Mouse (Mus musculus): ENCODE data around the gene Gh. TPM values are rescaled to one million over a fixed set of nuclear protein-coding genes. Genes with fewer than 3 reads are reported as not detected.

The Gh gene
- total RNA-seq, 2 experiments from 2014 or later = not detected

GRCm38 (mm10) chr11:106310123-106310522, 8.5 kb upstream of the Gh start:
- no peak for DNase-seq (ENCODE audit: low spot score in 2 of 2)

DNA sequence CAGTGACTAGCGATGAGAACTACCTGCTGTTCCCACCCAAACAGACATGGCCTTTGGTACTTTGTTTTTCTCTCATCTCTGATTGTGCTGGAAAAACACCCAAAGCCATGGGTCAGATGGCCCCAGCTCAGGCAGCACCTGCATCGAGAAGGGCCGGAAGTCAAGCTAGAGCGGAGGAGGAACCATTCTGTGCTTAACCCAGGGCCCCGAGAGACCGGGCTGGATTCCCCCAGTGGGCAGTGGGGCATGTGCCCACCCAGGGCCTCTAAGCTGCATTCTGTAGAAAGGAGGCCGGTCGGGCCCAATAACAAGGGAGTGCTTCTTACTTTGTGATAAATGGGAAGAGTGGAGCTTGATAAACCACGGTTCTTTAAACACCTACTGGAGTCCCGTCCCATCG, 6.5 kb upstream of the Gh start:
- no peak for DNase-seq (ENCODE audit: low spot score in 2 of 2)

DNA sequence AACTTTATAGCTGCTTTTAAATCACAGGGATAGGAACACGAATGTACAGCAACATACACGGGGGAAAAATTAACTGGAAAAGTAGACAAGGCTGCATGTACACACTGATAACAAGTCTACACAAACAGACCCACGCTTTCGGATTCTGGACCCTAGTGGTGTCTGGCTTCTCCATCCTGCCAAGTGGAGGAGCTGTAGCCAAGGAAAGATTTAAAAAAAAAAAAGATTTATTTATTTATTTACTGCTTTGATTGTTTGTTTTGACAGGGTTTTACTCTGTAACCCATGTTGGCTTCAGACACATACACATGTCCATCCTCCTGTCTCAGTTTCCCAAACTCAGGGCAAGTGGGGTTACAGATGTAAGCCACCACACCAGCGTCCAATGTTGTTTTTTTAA, 5.8 kb upstream of the Gh start:
- no peak for DNase-seq (ENCODE audit: low spot score in 2 of 2)

DNA sequence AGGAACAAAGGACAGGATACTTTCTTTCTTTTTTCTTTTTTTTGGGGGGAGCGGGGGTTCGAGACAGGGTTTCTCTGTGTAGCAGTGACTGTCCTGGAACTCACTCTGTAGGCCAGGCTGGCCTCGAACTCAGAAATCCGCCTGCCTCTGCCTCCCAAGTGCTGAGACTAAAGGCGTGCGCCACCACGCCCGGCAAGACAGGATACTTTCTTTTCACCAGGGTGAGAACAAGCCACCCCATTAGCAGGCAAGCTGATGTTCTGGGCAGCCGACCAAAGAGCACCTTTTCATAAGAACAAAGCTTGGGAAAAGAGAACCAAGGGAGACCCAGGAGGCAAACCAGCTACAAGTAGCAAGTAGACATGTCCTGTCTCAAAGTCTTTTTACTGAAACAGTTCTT, 5.1 kb upstream of the Gh start:
- no peak for DNase-seq (ENCODE audit: low spot score in 2 of 2)

DNA sequence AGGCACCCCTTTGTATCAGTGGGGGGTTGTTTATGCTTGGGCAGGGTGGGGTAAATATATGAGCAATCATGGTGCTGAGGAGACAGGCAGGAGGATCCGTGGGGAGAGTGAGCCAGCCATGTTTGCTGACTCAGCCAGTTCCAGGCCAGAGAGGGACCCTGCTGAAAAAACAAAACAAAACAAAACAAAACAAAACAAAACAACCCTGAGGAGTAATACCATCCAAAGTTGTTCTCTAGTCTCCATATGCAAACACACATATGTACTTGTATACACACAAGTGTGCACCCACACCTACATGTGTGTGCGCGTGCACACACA, 4.4 kb upstream of the Gh start:
- no peak for DNase-seq (ENCODE audit: low spot score in 2 of 2)

- no peak for DNase-seq (ENCODE audit: low spot score in 2 of 2)
These were observed 3.8 kb upstream of the Gh start for GRCm38 (mm10) chr11:106305348-106306064.

- no peak for DNase-seq (ENCODE audit: low spot score in 2 of 2)
These were observed 969 bp upstream of the Gh start for GRCm38 (mm10) chr11:106302634-106303033.

GRCm38 (mm10) chr11:106291861-106292260, 9.8 kb downstream of the Gh start:
- no peak for DNase-seq (ENCODE audit: low spot score in 2 of 2)

DNA sequence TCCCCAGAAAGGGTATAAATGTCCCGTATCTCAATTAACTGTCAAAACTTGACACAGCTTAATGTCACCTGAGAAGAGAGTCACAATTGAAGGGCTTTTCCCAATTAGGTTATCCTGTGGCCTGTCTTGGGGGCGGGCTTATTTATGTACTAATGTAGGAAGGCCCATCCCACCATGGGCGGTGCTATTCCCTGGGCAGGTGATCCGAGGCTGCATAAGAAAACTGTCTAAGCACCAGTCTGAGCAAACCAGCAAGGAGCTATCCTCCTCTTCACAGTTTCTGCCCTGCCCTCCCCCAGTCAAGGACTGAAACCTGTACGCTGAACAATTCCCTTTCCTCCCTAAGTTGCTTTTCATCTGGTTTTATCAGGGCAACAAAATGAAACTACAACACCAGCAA, 11.3 kb downstream of the Gh start:
- DNase-seq (ENCODE audit: low spot score in 2 of 2) = no peak

GRCm38 (mm10) chr11:106289369-106289768, 12.3 kb downstream of the Gh start:
- peak; percentile 52 to 75 for DNase-seq (ENCODE audit: low spot score in 2 of 2)

- DNase-seq (ENCODE audit: low spot score in 2 of 2) = peak in 1 of 2 experiments; percentile 42
These were observed 14.7 kb downstream of the Gh start for GRCm38 (mm10) chr11:106286987-106287386.

DNA sequence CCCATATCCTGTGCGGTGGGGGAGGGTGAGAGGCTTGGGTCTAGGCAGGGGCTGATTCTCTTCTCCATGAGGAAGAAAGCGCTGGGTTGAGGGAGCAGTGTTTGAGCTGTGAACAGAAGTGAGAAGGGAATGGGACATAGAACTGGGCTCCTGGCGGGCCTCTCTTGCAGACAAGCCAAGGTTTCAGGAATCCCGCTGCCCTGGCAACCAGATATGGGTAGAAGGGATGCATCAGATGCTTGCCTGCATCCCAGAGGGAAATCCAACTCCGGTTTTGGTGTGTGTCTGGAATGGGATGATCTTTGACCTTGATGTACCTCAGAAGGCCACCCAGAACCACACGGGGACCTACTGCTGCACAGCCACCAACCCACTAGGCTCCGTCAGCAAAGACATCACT, 15.5 kb downstream of the Gh start:
- no peak for DNase-seq (ENCODE audit: low spot score in 2 of 2)

DNA sequence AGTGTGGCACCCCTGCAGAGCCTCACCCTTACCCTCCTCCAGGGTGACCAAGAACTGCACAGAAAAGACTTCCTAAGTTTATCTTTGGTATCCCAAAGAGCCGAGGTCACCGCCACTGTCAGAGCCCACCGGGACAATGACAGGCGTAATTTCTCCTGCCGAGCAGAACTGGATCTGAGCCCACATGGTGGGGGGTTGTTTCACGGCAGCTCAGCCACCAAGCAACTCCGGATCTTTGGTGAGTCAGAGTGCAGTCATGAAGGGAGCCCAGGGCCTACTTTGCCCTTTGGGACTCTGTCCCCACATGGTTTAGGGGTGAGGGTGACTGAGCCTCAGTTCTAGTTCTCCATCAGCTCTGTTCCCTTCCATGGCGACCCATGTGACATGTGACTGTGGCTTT, 17.5 kb downstream of the Gh start:
- no peak for DNase-seq (ENCODE audit: low spot score in 2 of 2)

DNA sequence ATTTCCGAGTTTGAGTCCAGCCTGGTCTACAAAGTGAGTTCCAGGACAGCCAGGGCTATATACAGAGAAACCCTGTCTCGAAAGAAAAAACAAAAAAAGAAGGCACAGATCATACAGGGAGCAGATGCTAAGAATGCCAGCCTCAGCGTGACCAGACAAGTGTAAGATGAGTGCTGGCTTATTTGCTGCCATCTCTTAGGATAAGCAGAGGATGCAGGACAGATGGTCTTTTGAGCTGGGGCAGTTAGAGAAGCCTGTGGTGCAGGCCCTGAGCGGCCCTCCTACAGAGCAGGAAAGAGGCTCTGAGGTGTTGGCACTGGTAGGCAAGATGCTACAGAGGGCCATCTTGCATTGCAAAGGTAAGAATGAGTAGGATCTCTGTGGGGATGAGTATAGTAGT, 18.3 kb downstream of the Gh start:
- DNase-seq (ENCODE audit: low spot score in 2 of 2) = no peak

GRCm38 (mm10) chr11:106282452-106282851, 19.2 kb downstream of the Gh start:
- DNase-seq (ENCODE audit: low spot score in 2 of 2) = no peak

DNA sequence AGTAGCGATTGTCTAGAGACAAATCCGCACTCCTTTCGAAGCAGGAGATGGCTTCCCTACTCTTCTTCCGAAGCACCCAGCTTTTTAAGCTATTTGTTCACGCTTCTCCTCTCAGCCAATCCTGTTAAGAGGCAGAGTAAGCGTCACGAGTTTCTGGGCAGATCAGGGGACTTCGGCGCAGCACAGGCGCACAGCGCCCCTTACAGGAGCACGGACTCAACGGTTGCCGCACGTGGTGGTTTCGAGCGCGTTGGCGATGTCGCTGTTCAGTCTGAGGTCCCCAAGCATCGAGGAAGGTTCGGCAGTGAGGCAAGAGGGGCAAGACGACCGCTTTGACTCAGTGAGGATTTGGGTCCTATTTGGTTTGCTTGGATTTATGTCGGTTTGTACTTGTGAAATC, 25.2 kb downstream of the Gh start, which contains the start of gene Tcam1:
Gene Tcam1 (plus strand): TSS at position 219 of the 400 bp plus-strand sequence.
- DNase-seq (ENCODE audit: low spot score in 2 of 2) = peak; percentile 87 to 90

DNA sequence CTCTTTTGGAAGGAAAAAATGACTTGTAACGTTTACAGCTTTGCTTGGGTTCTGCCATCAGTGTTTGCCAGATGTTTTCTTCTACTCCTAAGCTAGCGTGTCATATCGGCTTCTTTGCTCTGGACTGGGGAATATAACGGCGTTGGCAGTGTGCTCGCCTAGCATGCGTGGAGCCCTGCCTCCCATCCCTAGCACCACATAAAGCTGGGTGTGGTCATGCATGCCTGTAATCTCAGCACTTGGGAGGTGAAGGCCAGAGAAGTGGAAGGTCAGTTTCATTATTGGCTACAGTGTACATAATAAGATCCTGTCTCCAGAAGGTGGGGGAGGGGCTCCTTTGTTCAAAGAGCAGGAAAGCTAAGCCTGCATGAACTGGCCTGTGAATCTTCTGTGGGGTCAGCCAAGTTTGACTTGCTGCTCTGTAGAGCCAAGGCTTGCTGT, 26.7 kb downstream of the Gh start:
- peak in 1 of 2 experiments; percentile 71 for DNase-seq (ENCODE audit: low spot score in 2 of 2)

DNA sequence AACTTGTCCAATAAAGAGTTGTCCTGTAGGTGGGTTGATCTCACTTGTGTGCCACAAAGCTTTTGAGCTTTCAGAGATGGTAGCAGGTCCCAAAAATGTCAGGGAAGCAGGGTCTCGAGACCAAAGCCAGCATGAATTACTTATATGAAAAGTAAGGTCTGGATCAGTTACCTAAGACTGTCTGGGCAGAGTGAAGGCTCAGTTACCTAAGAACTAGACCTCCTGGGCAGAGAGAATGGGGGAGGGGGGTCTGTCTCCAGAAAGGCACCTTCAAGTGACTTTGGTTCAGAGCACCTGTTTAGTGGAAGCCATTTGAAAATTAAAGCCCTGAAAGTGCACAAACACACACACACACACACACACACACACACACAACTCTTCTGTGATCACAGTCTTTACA, 27.3 kb downstream of the Gh start:
- no peak for DNase-seq (ENCODE audit: low spot score in 2 of 2)

- DNase-seq (ENCODE audit: low spot score in 2 of 2) = no peak
These were observed 27.9 kb downstream of the Gh start for GRCm38 (mm10) chr11:106273811-106274210.

DNA sequence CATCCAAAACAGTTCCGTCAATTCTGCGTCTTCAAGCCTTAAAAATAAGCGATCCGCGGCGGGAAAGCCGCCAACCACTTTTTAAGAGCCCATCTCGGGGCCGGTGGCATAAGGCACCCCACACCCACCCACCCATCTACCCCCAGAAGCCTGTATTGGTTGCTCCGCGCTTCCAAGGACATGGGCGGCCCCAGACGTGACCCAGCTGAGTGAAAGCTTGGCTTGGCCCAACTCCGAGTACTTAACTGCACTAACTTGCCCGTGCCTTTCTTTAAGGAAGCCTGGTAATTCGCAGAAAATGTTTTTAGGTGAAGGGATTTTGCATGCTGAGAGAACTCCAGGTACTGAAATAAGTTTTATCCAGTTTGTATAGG, 28.4 kb downstream of the Gh start:
- peak in 1 of 2 experiments; percentile 46 for DNase-seq (ENCODE audit: low spot score in 2 of 2)

DNA sequence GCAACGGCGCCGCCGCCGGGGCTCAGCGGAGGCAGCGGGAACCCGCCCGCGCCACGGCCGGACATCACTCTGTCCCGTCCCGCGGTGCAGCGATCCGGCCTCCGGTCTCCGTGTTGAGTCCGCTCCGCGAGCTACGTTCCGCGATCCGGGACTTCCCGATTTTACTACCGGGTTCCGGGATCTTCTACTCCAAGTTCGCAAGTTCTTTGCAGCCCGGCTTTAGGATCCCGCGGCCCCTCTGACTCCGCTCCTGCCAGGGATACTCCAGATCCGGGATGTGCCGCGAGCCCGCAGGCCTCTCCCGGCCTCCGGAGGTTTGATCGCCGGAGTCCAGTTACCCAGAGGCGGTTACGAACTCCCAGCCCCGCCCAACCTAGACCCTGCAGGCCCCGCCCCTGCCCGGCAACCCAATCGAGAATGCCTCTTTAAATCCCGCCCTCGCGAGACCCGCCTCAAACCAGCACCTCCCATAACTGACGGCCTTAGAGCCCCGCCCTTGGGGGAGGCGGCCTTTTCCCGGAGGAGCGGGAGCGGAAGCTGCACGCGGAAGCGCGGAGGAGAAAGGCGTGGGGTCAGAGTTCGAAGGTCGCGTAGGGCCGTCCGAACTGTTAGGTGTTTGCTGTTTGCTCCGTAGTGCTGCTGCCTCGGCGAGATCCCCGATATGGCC, 28.9 kb downstream of the Gh start, which contains the start of gene Smarcd2:
Gene Smarcd2 (minus strand): TSS at position 329 of the 667 bp plus-strand sequence.
- peak; percentile 98 to 99 for DNase-seq (ENCODE audit: low spot score in 2 of 2)

GRCm38 (mm10) chr11:106271794-106272643, 29.6 kb downstream of the Gh start:
- no peak for DNase-seq (ENCODE audit: low spot score in 2 of 2)

Measured in gastrocnemius, postnatal 4 days (tissue).